Mouse (Mus musculus): ENCODE data around the gene Cab39l. TPM values are rescaled to one million over a fixed set of nuclear protein-coding genes. Genes with fewer than 3 reads are reported as not detected.

Gene Cab39l
- polyA plus RNA-seq, 1 experiment from 2014 or later, result 27.9 TPM

DNA sequence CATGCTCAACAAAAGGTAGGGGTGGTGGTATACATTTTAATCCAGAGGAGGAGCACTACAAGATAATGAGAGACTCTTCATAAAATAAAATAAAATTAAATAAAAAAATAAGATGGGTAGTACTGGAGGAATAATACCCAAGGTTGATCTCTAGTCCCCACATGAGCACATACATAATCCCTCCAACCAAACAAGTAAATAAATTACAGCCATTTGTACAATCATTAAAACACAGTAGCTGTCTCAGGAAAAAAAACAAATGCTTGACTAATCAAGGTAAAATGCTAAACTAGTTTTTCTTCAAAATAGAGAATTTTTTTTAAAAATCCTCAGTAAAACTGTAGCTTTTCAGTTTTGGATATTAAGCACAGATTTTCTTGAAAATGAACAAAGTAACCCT lies 5.6 kb upstream of the Cab39l start:
- DNase-seq (ENCODE audit: low spot score) (no peak), ATAC-seq (no peak)
- Histone ChIP-seq H3K4me2 (ENCODE audit: low read length) (no peak overlapping the region), H3K9me3 (replicated peaks; ENCODE audit: control insufficient read depth, low read length) (no peaks in the 10 kb centered on the region), H3K4me3 (ENCODE audit: low read depth, low read length) (no peak overlapping the region), H3K36me3 (ENCODE audit: control insufficient read depth, insufficient read depth, low read length) (no peaks in the 10 kb centered on the region), H3K27ac (ENCODE audit: low read depth, low read length) (no peak overlapping the region), H3K4me1 (ENCODE audit: control insufficient read depth, insufficient read depth, low read length) (0 out of 2 replicates have a peak, but pooled peaks cover 4% of the 10 kb centered on the region), H3K9ac (ENCODE audit: low read length) (no peak overlapping the region), H3K27me3 (replicated peaks; ENCODE audit: control insufficient read depth, insufficient read depth, low read length) (no peaks in the 10 kb centered on the region)

DNA sequence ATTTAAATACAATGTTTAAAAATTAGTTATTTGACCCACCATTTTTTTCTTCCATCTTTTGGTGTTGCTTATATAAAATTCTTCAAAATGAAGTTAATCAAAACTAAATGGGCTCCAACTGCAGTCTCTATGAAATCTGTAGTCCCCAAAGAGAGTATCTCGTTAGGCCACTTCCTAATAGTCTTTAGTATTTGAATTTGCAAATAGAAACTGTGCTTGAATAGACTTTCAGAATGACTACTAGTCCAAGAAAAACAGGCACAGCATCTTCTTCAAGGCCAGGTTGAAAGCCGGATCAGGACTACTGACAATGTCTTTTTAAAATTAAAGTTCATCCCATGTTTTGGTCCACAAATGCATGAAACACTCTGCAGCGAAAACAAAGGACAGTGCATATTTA lies 3.4 kb upstream of the Cab39l start:
- Histone ChIP-seq H3K27ac (ENCODE audit: low read depth, low read length) (no peak overlapping the region), H3K4me2 (ENCODE audit: low read length) (no peak overlapping the region), H3K9me3 (replicated peaks; ENCODE audit: control insufficient read depth, low read length) (no peaks in the 10 kb centered on the region), H3K36me3 (ENCODE audit: control insufficient read depth, insufficient read depth, low read length) (no peaks in the 10 kb centered on the region), H3K4me3 (ENCODE audit: low read depth, low read length) (no peak overlapping the region), H3K27me3 (replicated peaks; ENCODE audit: control insufficient read depth, insufficient read depth, low read length) (no peaks in the 10 kb centered on the region), H3K9ac (ENCODE audit: low read length) (no peak overlapping the region), H3K4me1 (ENCODE audit: control insufficient read depth, insufficient read depth, low read length) (0 out of 2 replicates have a peak, but pooled peaks cover 4% of the 10 kb centered on the region)
- 67% methylated on average over 3 of the region's 3 CpGs for WGBS
- ATAC-seq, result no peak
- no peak for DNase-seq (ENCODE audit: low spot score)

DNA sequence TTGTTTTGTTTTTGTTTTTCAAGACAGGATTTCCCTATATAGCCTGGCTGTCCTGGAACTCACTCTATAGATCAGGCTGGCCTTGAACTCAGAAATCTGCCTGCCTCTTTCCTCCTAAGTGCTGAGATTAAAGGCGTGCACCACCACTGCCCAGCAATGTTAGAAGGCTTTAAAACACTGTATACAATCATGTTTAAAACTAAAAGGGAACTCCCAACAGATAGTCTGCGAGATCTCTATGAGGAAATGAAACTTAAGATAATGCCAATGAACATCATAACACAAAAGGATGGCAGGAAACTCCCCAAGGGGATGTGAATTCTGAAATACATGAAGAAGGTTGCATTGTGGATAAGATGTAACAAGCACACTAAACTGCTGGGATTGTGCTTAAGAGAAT lies 2.3 kb upstream of the Cab39l start:
- WGBS, result 88% methylated on average over 2 of the region's 2 CpGs
- Histone ChIP-seq H3K27ac (ENCODE audit: low read depth, low read length) (no peak overlapping the region), H3K4me1 (ENCODE audit: control insufficient read depth, insufficient read depth, low read length) (0 out of 2 replicates have a peak, but pooled peaks cover 4% of the 10 kb centered on the region), H3K9ac (ENCODE audit: low read length) (no peak overlapping the region), H3K36me3 (ENCODE audit: control insufficient read depth, insufficient read depth, low read length) (no peaks in the 10 kb centered on the region), H3K27me3 (replicated peaks; ENCODE audit: control insufficient read depth, insufficient read depth, low read length) (no peaks in the 10 kb centered on the region), H3K9me3 (replicated peaks; ENCODE audit: control insufficient read depth, low read length) (no peaks in the 10 kb centered on the region), H3K4me3 (ENCODE audit: low read depth, low read length) (no peak overlapping the region), H3K4me2 (ENCODE audit: low read length) (no peak overlapping the region)
- DNase-seq (ENCODE audit: low spot score) (no peak), ATAC-seq (no peak)

DNA sequence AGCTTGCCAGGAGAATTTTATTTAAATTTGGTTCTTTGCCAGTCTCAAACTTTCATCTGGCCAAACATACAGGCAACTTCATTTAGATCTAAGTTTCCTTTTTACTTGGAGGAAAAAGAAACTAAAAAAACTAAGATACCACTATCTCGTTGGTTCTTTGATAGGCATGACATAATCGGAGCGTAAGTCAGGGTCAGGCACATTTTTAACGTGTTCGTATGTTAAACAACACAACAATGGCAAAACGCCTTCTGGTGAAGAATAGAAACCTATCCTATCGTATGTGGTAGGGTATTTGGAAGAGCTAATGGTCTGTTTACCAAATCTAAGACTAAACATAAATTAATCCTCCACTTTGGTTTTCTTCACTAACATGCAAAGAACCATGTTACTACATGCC lies 733 bp upstream of the Cab39l start:
- DNase-seq (ENCODE audit: low spot score) (peak; percentile 2), ATAC-seq (no peak)
- H3K36me3 ChIP-seq (ENCODE audit: control insufficient read depth, insufficient read depth, low read length), result no peaks in the 10 kb centered on the region
- WGBS, result 23% methylated on average over 7 of the region's 7 CpGs
- peak overlapping the region; percentile 77 for H3K4me3 ChIP-seq (ENCODE audit: low read depth, low read length)
- peak overlapping the region; percentile 90 for H3K9ac ChIP-seq (ENCODE audit: low read length)
- peak overlapping the region; percentile 86 for H3K4me2 ChIP-seq (ENCODE audit: low read length)
- no peaks in the 10 kb centered on the region for H3K27me3 ChIP-seq (replicated peaks; ENCODE audit: control insufficient read depth, insufficient read depth, low read length)
- 0 out of 2 replicates have a peak, but pooled peaks cover 4% of the 10 kb centered on the region for H3K4me1 ChIP-seq (ENCODE audit: control insufficient read depth, insufficient read depth, low read length)
- no peaks in the 10 kb centered on the region for H3K9me3 ChIP-seq (replicated peaks; ENCODE audit: control insufficient read depth, low read length)
- H3K27ac ChIP-seq (ENCODE audit: low read depth, low read length), result no peak overlapping the region

DNA sequence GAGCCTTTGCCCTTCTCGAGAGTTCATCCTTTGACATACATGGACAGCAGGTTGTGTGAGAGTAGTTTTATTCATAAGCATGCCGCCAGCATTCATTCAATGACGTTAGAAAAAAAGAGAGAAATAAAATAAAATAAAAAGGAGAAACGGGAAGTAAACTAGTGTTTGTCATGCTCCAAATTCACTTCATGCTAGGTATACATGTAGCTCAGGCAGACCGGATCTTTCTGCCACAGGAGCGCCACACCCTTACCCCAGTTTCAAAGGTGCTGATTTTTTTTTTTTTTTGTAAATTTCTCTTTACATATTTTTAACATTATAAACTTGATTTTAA lies 667 bp downstream of the Cab39l start:
- Histone ChIP-seq H3K4me1 (ENCODE audit: control insufficient read depth, insufficient read depth, low read length) (0 out of 2 replicates have a peak, but pooled peaks cover 4% of the 10 kb centered on the region), H3K36me3 (ENCODE audit: control insufficient read depth, insufficient read depth, low read length) (no peaks in the 10 kb centered on the region), H3K4me3 (ENCODE audit: low read depth, low read length) (peak overlapping the region; percentile 77), H3K4me2 (ENCODE audit: low read length) (peak overlapping the region; percentile 86), H3K27me3 (replicated peaks; ENCODE audit: control insufficient read depth, insufficient read depth, low read length) (no peaks in the 10 kb centered on the region), H3K9ac (ENCODE audit: low read length) (peak overlapping the region; percentile 90), H3K9me3 (replicated peaks; ENCODE audit: control insufficient read depth, low read length) (no peaks in the 10 kb centered on the region), H3K27ac (ENCODE audit: low read depth, low read length) (0 out of 2 replicates have a peak overlapping the region, but pooled peaks have one; percentile 71)
- ATAC-seq (no peak), DNase-seq (ENCODE audit: low spot score) (no peak)
- WGBS, result 14% methylated on average over 6 of the region's 6 CpGs

DNA sequence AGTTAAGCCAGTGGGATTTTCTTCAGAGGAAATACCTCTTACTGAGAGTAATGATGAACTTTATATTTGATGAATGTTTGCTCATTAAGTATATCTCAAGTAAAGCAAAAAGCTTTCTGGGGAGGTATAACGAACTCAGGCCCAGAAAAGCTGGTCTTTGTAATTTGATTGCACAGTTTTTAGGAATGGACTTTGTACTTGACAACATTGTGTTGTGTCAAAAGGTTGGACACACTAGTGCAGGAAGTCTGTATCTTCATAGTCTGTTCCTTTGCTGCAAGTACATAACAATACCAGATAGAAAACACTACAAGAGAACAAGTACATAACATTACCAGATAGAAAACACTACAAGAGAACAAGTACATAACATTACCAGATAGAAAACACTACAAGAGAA lies 4.6 kb downstream of the Cab39l start:
- Histone ChIP-seq H3K9ac (ENCODE audit: low read length) (no peak overlapping the region), H3K36me3 (ENCODE audit: control insufficient read depth, insufficient read depth, low read length) (no peaks in the 10 kb centered on the region), H3K27me3 (replicated peaks; ENCODE audit: control insufficient read depth, insufficient read depth, low read length) (no peaks in the 10 kb centered on the region), H3K9me3 (replicated peaks; ENCODE audit: control insufficient read depth, low read length) (no peaks in the 10 kb centered on the region), H3K4me3 (ENCODE audit: low read depth, low read length) (no peak overlapping the region), H3K27ac (ENCODE audit: low read depth, low read length) (no peak overlapping the region), H3K4me2 (ENCODE audit: low read length) (no peak overlapping the region), H3K4me1 (ENCODE audit: control insufficient read depth, insufficient read depth, low read length) (no peaks in the 10 kb centered on the region)
- 69% methylated on average over 1 of the region's 1 CpGs for WGBS
- DNase-seq (ENCODE audit: low spot score) (no peak), ATAC-seq (no peak)

DNA sequence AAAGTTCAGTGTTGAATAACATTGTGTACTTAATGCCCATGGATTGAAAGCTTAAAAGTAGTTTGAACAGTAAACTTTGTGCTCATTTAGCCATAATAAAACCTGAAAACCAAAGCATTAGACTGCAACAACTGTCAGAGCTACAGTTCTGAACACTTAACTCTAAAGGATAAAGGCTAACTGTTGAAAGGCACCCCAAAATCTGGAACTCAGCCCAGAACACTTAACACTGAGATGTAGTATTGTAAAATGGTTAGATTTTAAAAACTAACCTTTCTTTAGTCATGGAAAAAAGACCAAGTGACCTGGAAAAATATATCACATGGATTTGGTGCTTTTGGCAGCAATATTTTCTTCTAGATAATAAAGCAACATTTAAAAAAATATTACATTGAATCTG lies 7.2 kb downstream of the Cab39l start:
- Histone ChIP-seq H3K9ac (ENCODE audit: low read length) (no peak overlapping the region), H3K4me2 (ENCODE audit: low read length) (no peak overlapping the region), H3K4me1 (ENCODE audit: control insufficient read depth, insufficient read depth, low read length) (no peaks in the 10 kb centered on the region), H3K4me3 (ENCODE audit: low read depth, low read length) (no peak overlapping the region), H3K36me3 (ENCODE audit: control insufficient read depth, insufficient read depth, low read length) (no peaks in the 10 kb centered on the region), H3K9me3 (replicated peaks; ENCODE audit: control insufficient read depth, low read length) (no peaks in the 10 kb centered on the region), H3K27me3 (replicated peaks; ENCODE audit: control insufficient read depth, insufficient read depth, low read length) (no peaks in the 10 kb centered on the region), H3K27ac (ENCODE audit: low read depth, low read length) (no peak overlapping the region)
- ATAC-seq, result no peak
- DNase-seq (ENCODE audit: low spot score), result peak; percentile 44

DNA sequence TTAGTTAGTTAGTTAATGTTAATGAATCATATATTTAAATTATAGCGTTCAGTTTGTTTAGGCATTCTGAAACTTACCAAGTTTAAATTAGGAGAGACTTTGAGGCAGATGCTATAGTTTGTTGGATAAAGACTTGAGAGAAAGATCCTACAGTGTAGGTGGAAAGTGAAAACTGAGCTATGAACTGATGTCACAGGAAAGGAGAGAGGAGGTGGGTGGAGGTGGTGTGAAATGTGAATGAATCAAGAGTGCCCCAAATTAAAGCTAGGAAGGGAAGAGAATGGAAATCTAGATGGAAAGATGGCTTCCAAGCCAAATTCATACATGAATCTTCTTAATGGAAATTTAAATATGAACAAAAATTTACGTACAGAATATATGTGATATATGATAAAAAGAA lies 25.7 kb downstream of the Cab39l start:
- ATAC-seq (no peak), DNase-seq (ENCODE audit: low spot score) (no peak)
- Histone ChIP-seq H3K9ac (ENCODE audit: low read length) (no peak overlapping the region), H3K9me3 (replicated peaks; ENCODE audit: control insufficient read depth, low read length) (no peaks in the 10 kb centered on the region), H3K27me3 (replicated peaks; ENCODE audit: control insufficient read depth, insufficient read depth, low read length) (no peaks in the 10 kb centered on the region), H3K4me3 (ENCODE audit: low read depth, low read length) (no peak overlapping the region), H3K27ac (ENCODE audit: low read depth, low read length) (no peak overlapping the region), H3K4me2 (ENCODE audit: low read length) (no peak overlapping the region), H3K36me3 (ENCODE audit: control insufficient read depth, insufficient read depth, low read length) (no peaks in the 10 kb centered on the region), H3K4me1 (ENCODE audit: control insufficient read depth, insufficient read depth, low read length) (no peaks in the 10 kb centered on the region)
- 89% methylated on average over 2 of the region's 2 CpGs for WGBS

DNA sequence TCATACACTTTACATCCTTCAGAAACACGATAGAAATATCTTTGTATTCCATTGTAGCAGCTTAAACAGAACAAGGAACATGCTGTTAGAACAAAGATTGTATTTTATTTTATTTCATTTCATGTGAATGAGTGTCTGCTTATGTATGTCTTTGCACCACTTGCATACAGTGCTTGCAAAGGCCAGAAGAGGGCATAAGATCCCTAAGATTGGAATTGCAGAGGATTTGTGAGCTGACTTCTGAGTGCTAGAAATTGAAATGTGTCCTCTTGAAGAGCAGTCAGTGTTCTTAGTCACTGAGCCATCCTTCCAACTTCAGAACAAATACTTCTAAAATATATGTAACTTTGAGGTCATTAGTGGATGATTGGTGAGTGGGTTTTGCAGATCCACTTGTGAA lies 27.0 kb downstream of the Cab39l start:
- H3K4me3 ChIP-seq (ENCODE audit: low read depth, low read length), result no peak overlapping the region
- H3K36me3 ChIP-seq (ENCODE audit: control insufficient read depth, insufficient read depth, low read length), result no peaks in the 10 kb centered on the region
- no peaks in the 10 kb centered on the region for H3K4me1 ChIP-seq (ENCODE audit: control insufficient read depth, insufficient read depth, low read length)
- H3K27ac ChIP-seq (ENCODE audit: low read depth, low read length), result no peak overlapping the region
- H3K4me2 ChIP-seq (ENCODE audit: low read length), result no peak overlapping the region
- H3K9me3 ChIP-seq (replicated peaks; ENCODE audit: control insufficient read depth, low read length), result no peaks in the 10 kb centered on the region
- DNase-seq (ENCODE audit: low spot score) (peak; percentile 16), ATAC-seq (no peak)
- H3K9ac ChIP-seq (ENCODE audit: low read length), result no peak overlapping the region
- no peaks in the 10 kb centered on the region for H3K27me3 ChIP-seq (replicated peaks; ENCODE audit: control insufficient read depth, insufficient read depth, low read length)
- WGBS, result 60% methylated on average over 1 of the region's 1 CpGs
